Mouse (Mus musculus) spleen, adult 2 months (tissue): ENCODE results near the gene Klk1b9.

Source experiments
- CTCF ChIP-seq: fragments of 200-500 bp; IDR thresholded peaks from 2 replicates; pipeline ENCODE4 v1.5.1; 2011; ENCODE audit warnings: mild to moderate bottlenecking, inconsistent platforms; ENCODE audit not compliant: insufficient read depth, insufficient read length, insufficient replicate concordance; ENCODE audit errors: extremely low read depth
- POLR2A ChIP-seq: fragments of 200-500 bp; IDR thresholded peaks from 2 replicates; pipeline ENCODE4 v1.6.1; 2011; ENCODE audit warnings: low read depth, low read length, inconsistent platforms

DNA sequence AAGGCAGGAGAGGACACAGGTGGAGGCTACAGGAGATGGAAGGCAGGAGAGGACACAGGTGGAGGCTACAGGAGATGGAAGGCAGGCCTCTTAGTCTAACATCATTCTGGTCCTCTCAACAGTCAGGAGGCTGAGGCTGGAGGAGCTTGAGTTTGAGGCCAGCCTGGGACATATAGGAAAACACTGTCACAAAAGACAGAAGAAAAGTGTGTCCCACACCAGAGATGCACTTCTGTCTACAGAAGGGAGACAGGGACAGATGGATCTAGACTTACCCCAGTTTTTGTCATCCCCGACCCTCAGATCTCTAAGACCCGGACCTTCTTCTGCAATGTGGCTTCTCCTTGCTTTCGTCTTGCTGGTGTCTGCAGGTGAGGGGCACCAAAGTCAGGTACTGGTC, 42.4 kb upstream of the Klk1b9 start, which contains the start of gene Klk15:
- TF ChIP-seq CTCF: no peak
- no peak for TF ChIP-seq POLR2A
